Mouse (Mus musculus) left cerebral cortex, postnatal 25 days (tissue): ENCODE data around the gene Pla2g10. TPM values are rescaled to one million over a fixed set of nuclear protein-coding genes. Genes with fewer than 3 reads are reported as not detected.
"Not testable (repeated sequence)": the region's sequence is repeated elsewhere in the genome, so short reads cannot be mapped to it uniquely, and the experiment has no call there.

ENCODE experiments used
- DNase-seq, 2 experiments: peaks; one replicate each; pipeline ENCODE4 v3.0.0; 2022; ENCODE audit warnings: low spot score in 2 of 2, mixed read lengths in 1 of 2
- intact Hi-C: fragments of 180-260 bp; cut with DNase I; formaldehyde crosslinking; loops from one replicate; pipeline ENCODE4 v1.15.1; 2025
- total RNA-seq, 2 experiments: library from RNA; stranded (reverse); gene quantifications; 2 replicates each; pipeline ENCODE4 v1.2.3; 2021

The Pla2g10 gene
- total RNA-seq: not detected

GRCm38 (mm10) chr16:13730285-13731255 is at the start of gene Pla2g10:
Pla2g10 (minus strand) TSS chr16:13730983.
- DNase-seq: no peak
- intact Hi-C loops: loop anchor here (5.0 kb wide), 1 partner anchor 198 kb away; no protein-coding TSS in a partner anchor

- DNase-seq, intact Hi-C loops: not testable (repeated sequence)
Measured at GRCm38 (mm10) chr16:13774651-13775050, 43.9 kb upstream of the Pla2g10 start.

GRCm38 (mm10) chr16:13774011-13774410 is 43.2 kb upstream of the Pla2g10 start:
- intact Hi-C loops, DNase-seq: not testable (repeated sequence)

GRCm38 (mm10) chr16:13772051-13772450 is 41.3 kb upstream of the Pla2g10 start:
- DNase-seq, intact Hi-C loops: not testable (repeated sequence)

GRCm38 (mm10) chr16:13771603-13772002 is 40.8 kb upstream of the Pla2g10 start:
- intact Hi-C loops, DNase-seq: not testable (repeated sequence)

GRCm38 (mm10) chr16:13766367-13766766 is 35.6 kb upstream of the Pla2g10 start:
- no peak for DNase-seq
- intact Hi-C loops: no loop called here

GRCm38 (mm10) chr16:13764519-13764918 is 33.7 kb upstream of the Pla2g10 start:
- DNase-seq: no peak
- intact Hi-C loops: no loop called here

- intact Hi-C loops: not testable (repeated sequence)
Measured at GRCm38 (mm10) chr16:13762807-13763206, 32.0 kb upstream of the Pla2g10 start.

GRCm38 (mm10) chr16:13757823-13758222 is 27.0 kb upstream of the Pla2g10 start:
- DNase-seq: no peak
- intact Hi-C loops: no loop called here

More at GRCm38 (mm10) chr16:13762807-13763206, 32.0 kb upstream of the Pla2g10 start:
- DNase-seq: not testable (repeated sequence)

GRCm38 (mm10) chr16:13754400-13755190 is 23.8 kb upstream of the Pla2g10 start:
- DNase-seq: peak; percentile 91 to 93
- intact Hi-C loops: loop anchor here (2.0 kb wide), 1 partner anchor 26 kb away; the partner anchor contains the start of gene Rrn3

- no peak for DNase-seq
- intact Hi-C loops: loop anchor here (2.0 kb wide), 1 partner anchor 27 kb away; the partner anchor contains the start of gene Rrn3
Measured at GRCm38 (mm10) chr16:13753986-13754385, 23.2 kb upstream of the Pla2g10 start.

- no peak for DNase-seq
- intact Hi-C loops: no loop called here
Measured at GRCm38 (mm10) chr16:13750626-13751025, 19.8 kb upstream of the Pla2g10 start.

GRCm38 (mm10) chr16:13749981-13750380 is 19.2 kb upstream of the Pla2g10 start:
- DNase-seq: no peak

GRCm38 (mm10) chr16:13749306-13749705 is 18.5 kb upstream of the Pla2g10 start:
- intact Hi-C loops: no loop called here
- no peak for DNase-seq

More at GRCm38 (mm10) chr16:13749981-13750380, 19.2 kb upstream of the Pla2g10 start:
- intact Hi-C loops: no loop called here

- DNase-seq, intact Hi-C loops: not testable (repeated sequence)
Measured at GRCm38 (mm10) chr16:13748813-13749212, 18.0 kb upstream of the Pla2g10 start.

GRCm38 (mm10) chr16:13748124-13748523 is 17.3 kb upstream of the Pla2g10 start:
- no peak for DNase-seq
- intact Hi-C loops: no loop called here

GRCm38 (mm10) chr16:13747708-13748107 is 16.9 kb upstream of the Pla2g10 start:
- intact Hi-C loops: no loop called here
- DNase-seq: no peak

- intact Hi-C loops: no loop called here
- DNase-seq: no peak
Measured at GRCm38 (mm10) chr16:13740844-13741243, 10.1 kb upstream of the Pla2g10 start.

- intact Hi-C loops, DNase-seq: not testable (repeated sequence)
Measured at GRCm38 (mm10) chr16:13739044-13739443, 8.3 kb upstream of the Pla2g10 start.

- intact Hi-C loops: no loop called here
Measured at GRCm38 (mm10) chr16:13735977-13736376, 5.2 kb upstream of the Pla2g10 start.

More at GRCm38 (mm10) chr16:13735977-13736376, 5.2 kb upstream of the Pla2g10 start:
- DNase-seq: no peak
